In the genomic region with DNA sequence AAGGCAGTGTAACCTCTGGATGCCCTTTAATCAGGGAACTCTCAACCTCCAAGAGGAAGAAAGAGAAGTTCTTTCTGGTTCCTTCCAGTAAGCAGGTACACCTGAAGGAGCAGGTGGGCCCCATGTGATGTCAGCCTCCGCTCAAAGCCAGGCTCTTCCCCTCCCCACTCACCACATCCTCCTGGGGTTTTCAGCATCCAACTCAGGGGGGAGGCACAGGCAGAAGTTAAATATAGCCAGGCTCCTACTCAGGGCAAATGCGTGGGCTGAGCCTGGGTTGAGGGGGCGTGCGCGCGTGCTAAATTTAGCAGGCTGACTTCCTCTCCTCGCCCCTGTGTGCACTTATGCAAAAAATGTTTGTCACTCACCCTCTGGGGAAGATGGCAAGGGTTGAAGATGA, we compare ENCODE assay signal across 11 mouse cellular contexts.
DNase-seq lines count a peak whose midpoint lies in the region; ATAC-seq and TF ChIP-seq lines count a peak whose summit lies in the region.
"Had no signal": no experiment of that assay in that cellular context is flagged by ENCODE, and none has a peak within 500 bp of the region (broad histone marks: within the 10 kb centered on the region; RNA-seq: fewer than 3 reads in every experiment).

No protein-coding gene starts in this region.

- in situ Hi-C loops in CH12.LX (cut with MboI; ENCODE audit: low pct_ligation_motif_present, low pct_unique_long_range_greater_than_20kb, low sequenced_read_pairs) = loop anchor here (5.0 kb wide), 1 partner anchor 37 kb away; no protein-coding TSS in a partner anchor

- ATAC-seq in hematopoietic stem cell, adult 5-6 weeks (replicated peaks in 1 of 2; ENCODE audit: insufficient read depth in 1 of 2, low FRiP score in 2 of 2, low TSS enrichment in 1 of 2, low read depth in 1 of 2, poor library complexity in 2 of 2, severe bottlenecking in 2 of 2) = peak; percentile 82 to 89
- ATAC-seq in forebrain, embryonic 12.5 days (ENCODE audit: low FRiP score) = no peak
- no peak for ATAC-seq in forebrain, embryonic 14.5 days
- ATAC-seq: midbrain, embryonic 15.5 days had no signal

- no peak for TF ChIP-seq CTCF in heart, adult 2 months (IDR thresholded peaks at IDR 0.05)
- no peak for TF ChIP-seq CTCF in CH12.LX (conservative IDR thresholded peaks at IDR 0.05 in 1 of 2, IDR thresholded peaks at IDR 0.05 in 1 of 2; ENCODE audit: low read depth in 2 of 2, low read length in 2 of 2)

- dilution Hi-C loops in CH12.LX (cut with MboI; ENCODE audit: extremely low pct_ligation_motif_present, extremely low pct_unique_long_range_greater_than_20kb, low sequenced_read_pairs) = no loop called here

- intact Hi-C loops in heart, adult 2 months (cut with DNase I) = no loop called here
- intact Hi-C loops in heart, postnatal 25 days (cut with DNase I) = no loop called here

- peak; percentile 50 to 76 for DNase-seq in heart, adult 2 months
- DNase-seq in heart, postnatal 25 days (ENCODE audit: low spot score) = no peak
- peak; percentile 98 for DNase-seq in CH12.LX (ENCODE audit: extremely low read depth)
- DNase-seq in spleen, postnatal 4 days (ENCODE audit: low spot score in 2 of 2) = peak; percentile 64 to 74
- no peak for DNase-seq in adrenal gland, adult 8-10 months
- no peak for DNase-seq in forebrain, embryonic 14.5 days (ENCODE audit: low spot score)
- DNase-seq: embryo, embryonic 11 days had no signal

- no peak overlapping the region for H3K4me3 ChIP-seq in heart, adult 2 months
- no peak overlapping the region for H3K4me3 ChIP-seq in CH12.LX (replicated peaks in 1 of 3; ENCODE audit: low read depth in 2 of 3, low read length in 2 of 3, poor library complexity in 1 of 3)
- H3K4me3 ChIP-seq in forebrain, embryonic 12.5 days (replicated peaks) = no peak overlapping the region
- H3K4me3 ChIP-seq in forebrain, embryonic 14.5 days (ENCODE audit: low read depth, low read length) = no peak overlapping the region
- H3K4me3 ChIP-seq: hindbrain, embryonic 15.5 days; midbrain, embryonic 15.5 days had no signal

- TF ChIP-seq EP300 in heart, adult 2 months (IDR thresholded peaks at IDR 0.05; ENCODE audit: insufficient read depth, low read depth, low read length) = 0 out of 2 replicates have a peak, but pooled peaks have one; percentile 3
- peak; percentile 93 for TF ChIP-seq EP300 in CH12.LX (IDR thresholded peaks at IDR 0.05; ENCODE audit: low read length)

- 13% methylated on average over 7 of the region's 7 CpGs for WGBS in heart, adult 2 months
- 91% methylated on average over 7 of the region's 7 CpGs for WGBS in forebrain, embryonic 12.5 days
- 86% methylated on average over 7 of the region's 7 CpGs for WGBS in forebrain, embryonic 14.5 days

- no peaks in the 10 kb centered on the region for H3K9me3 ChIP-seq in CH12.LX (replicated peaks; ENCODE audit: low read length)
- no peaks in the 10 kb centered on the region for H3K9me3 ChIP-seq in forebrain, embryonic 12.5 days
- no peaks in the 10 kb centered on the region for H3K9me3 ChIP-seq in forebrain, embryonic 14.5 days (replicated peaks; ENCODE audit: control insufficient read depth, low read length)
- H3K9me3 ChIP-seq: hindbrain, embryonic 15.5 days; midbrain, embryonic 15.5 days had no signal

- H3K36me3 ChIP-seq in heart, adult 2 months (ENCODE audit: control insufficient read depth, insufficient read depth, low read length) = no peaks in the 10 kb centered on the region
- H3K36me3 ChIP-seq in CH12.LX (replicated peaks in 1 of 2; ENCODE audit: control insufficient read depth in 1 of 2, insufficient read depth in 1 of 2, low read length in 1 of 2) = no peaks in the 10 kb centered on the region
- H3K36me3 ChIP-seq in forebrain, embryonic 12.5 days (replicated peaks) = no peaks in the 10 kb centered on the region
- no peaks in the 10 kb centered on the region for H3K36me3 ChIP-seq in forebrain, embryonic 14.5 days (ENCODE audit: control insufficient read depth, insufficient read depth, low read length)
- H3K36me3 ChIP-seq: hindbrain, embryonic 15.5 days; midbrain, embryonic 15.5 days had no signal

- no peak; the same call in 1 of the 2 replicates for TF ChIP-seq RAD21 in CH12.LX (IDR thresholded peaks at IDR 0.05; ENCODE audit: low read depth, low read length)

- H3K9ac ChIP-seq in heart, adult 2 months (ENCODE audit: low read depth, low read length) = no peak overlapping the region
- no peak overlapping the region for H3K9ac ChIP-seq in CH12.LX (ENCODE audit: insufficient read depth, low read depth)
- H3K9ac ChIP-seq in forebrain, embryonic 12.5 days = no peak overlapping the region
- no peak overlapping the region for H3K9ac ChIP-seq in forebrain, embryonic 14.5 days (ENCODE audit: low read length)
- H3K9ac ChIP-seq: hindbrain, embryonic 15.5 days; midbrain, embryonic 15.5 days had no signal

- H3K4me2 ChIP-seq in CH12.LX (ENCODE audit: insufficient read depth, low read depth, poor library complexity, severe bottlenecking) = peak overlapping the region; percentile 14; the same call in 1 of the 2 replicates
- no peak overlapping the region for H3K4me2 ChIP-seq in forebrain, embryonic 12.5 days
- no peak overlapping the region for H3K4me2 ChIP-seq in forebrain, embryonic 14.5 days (ENCODE audit: low read length)
- H3K4me2 ChIP-seq: hindbrain, embryonic 15.5 days; midbrain, embryonic 15.5 days had no signal

- H3K4me1 ChIP-seq in heart, adult 2 months (ENCODE audit: control insufficient read depth, insufficient read depth, low read length) = peaks cover 11% of the 10 kb centered on the region
- H3K4me1 ChIP-seq in CH12.LX (ENCODE audit: control insufficient read depth in 1 of 2, insufficient read depth in 2 of 2) = peaks cover 72 to 85% of the 10 kb centered on the region in 2 experiments
- no peaks in the 10 kb centered on the region for H3K4me1 ChIP-seq in forebrain, embryonic 12.5 days
- H3K4me1 ChIP-seq in forebrain, embryonic 14.5 days (ENCODE audit: control insufficient read depth, insufficient read depth, low read length) = no peaks in the 10 kb centered on the region
- H3K4me1 ChIP-seq: midbrain, embryonic 15.5 days had no signal

- H3K27ac ChIP-seq in heart, adult 2 months = peak overlapping the region; percentile 29
- H3K27ac ChIP-seq in CH12.LX (ENCODE audit: insufficient read depth, low read depth) = peak overlapping the region; percentile 93
- H3K27ac ChIP-seq in forebrain, embryonic 12.5 days = no peak overlapping the region
- H3K27ac ChIP-seq in forebrain, embryonic 14.5 days (ENCODE audit: low read depth, low read length) = no peak overlapping the region
- H3K27ac ChIP-seq: hindbrain, embryonic 15.5 days; midbrain, embryonic 15.5 days had no signal

- no peaks in the 10 kb centered on the region for H3K27me3 ChIP-seq in heart, adult 2 months (ENCODE audit: control insufficient read depth, insufficient read depth, low read length)
- H3K27me3 ChIP-seq in CH12.LX (replicated peaks) = no peaks in the 10 kb centered on the region
- H3K27me3 ChIP-seq in forebrain, embryonic 12.5 days = no peaks in the 10 kb centered on the region
- no peaks in the 10 kb centered on the region for H3K27me3 ChIP-seq in forebrain, embryonic 14.5 days (replicated peaks; ENCODE audit: control insufficient read depth, insufficient read depth, low read length)
- H3K27me3 ChIP-seq: hindbrain, embryonic 15.5 days; midbrain, embryonic 15.5 days had no signal

- H3K79me2 ChIP-seq in heart, adult 2 months (replicated peaks; ENCODE audit: control insufficient read depth, insufficient read depth, low read length) = no peaks in the 10 kb centered on the region
- no peaks in the 10 kb centered on the region for H3K79me2 ChIP-seq in CH12.LX (replicated peaks; ENCODE audit: control insufficient read depth, extremely low read depth, insufficient read depth, poor library complexity, severe bottlenecking)

- TF ChIP-seq POLR2A in heart, adult 2 months (IDR thresholded peaks at IDR 0.05; ENCODE audit: insufficient read depth, low read depth, low read length) = no peak
- no peak; the same call in 1 of the 2 replicates for TF ChIP-seq POLR2A in CH12.LX (IDR thresholded peaks at IDR 0.05; ENCODE audit: low read depth, low read length)

TF ChIP-seq in CH12.LX, 34 proteins besides CTCF, POLR2A, EP300 and RAD21 (continues in another document):
- peak; percentile 60 for TF ChIP-seq JUN (IDR thresholded peaks at IDR 0.05; ENCODE audit: insufficient read depth, low read depth, low read length)
- peak; percentile 42 for TF ChIP-seq SMC3 (IDR thresholded peaks at IDR 0.05; ENCODE audit: low read depth, low read length)
- peak; percentile 91 for TF ChIP-seq CHD2 (IDR thresholded peaks at IDR 0.05; ENCODE audit: low read length)
- TF ChIP-seq RCOR1 (conservative IDR thresholded peaks at IDR 0.05; ENCODE audit: low read depth, low read length) = peak; percentile 51
- peak; percentile 59; the same call in 1 of the 2 replicates for TF ChIP-seq JUND (conservative IDR thresholded peaks at IDR 0.05; ENCODE audit: low read depth, low read length)
- peak; percentile 99 for TF ChIP-seq TCF12 (IDR thresholded peaks at IDR 0.05; ENCODE audit: low read depth, low read length)
- no peak for TF ChIP-seq CHD1 (IDR thresholded peaks at IDR 0.05; ENCODE audit: low read depth, low read length)
- peak; percentile 85 for TF ChIP-seq IRF4 (IDR thresholded peaks at IDR 0.05; ENCODE audit: low read depth, low read length)
- TF ChIP-seq GABPA (IDR thresholded peaks at IDR 0.05; ENCODE audit: insufficient replicate concordance, low read depth, low read length) = no peak
- TF ChIP-seq ETS1 (conservative IDR thresholded peaks at IDR 0.05; ENCODE audit: low read depth, low read length) = peak; percentile 97
- TF ChIP-seq MAFK (IDR thresholded peaks at IDR 0.05; ENCODE audit: insufficient replicate concordance, low read length) = peak; percentile 36; the same call in 1 of the 2 replicates
- peak; percentile 64 for TF ChIP-seq MXI1 (IDR thresholded peaks at IDR 0.05; ENCODE audit: low read depth, low read length)
- peak; percentile 62 for TF ChIP-seq NRF1 (IDR thresholded peaks at IDR 0.05; ENCODE audit: low read depth, low read length)
- TF ChIP-seq ZKSCAN1 (IDR thresholded peaks at IDR 0.05; ENCODE audit: borderline replicate concordance, low read depth, low read length) = no peak
- peak; percentile 42; the same call in 1 of the 2 replicates for TF ChIP-seq ELF1 (IDR thresholded peaks at IDR 0.05; ENCODE audit: low read depth, low read length)
- TF ChIP-seq MEF2A (IDR thresholded peaks at IDR 0.05; ENCODE audit: borderline replicate concordance, low read depth, low read length) = peak; percentile 100
- no peak for TF ChIP-seq ZNF384 (IDR thresholded peaks at IDR 0.05; ENCODE audit: low read depth, low read length)
- TF ChIP-seq BHLHE40 (IDR thresholded peaks at IDR 0.05; ENCODE audit: low read depth, low read length) = peak; percentile 97
- TF ChIP-seq MAZ (IDR thresholded peaks at IDR 0.05; ENCODE audit: low read depth, low read length) = peak; percentile 92
- peak; percentile 49 for TF ChIP-seq MAX (IDR thresholded peaks at IDR 0.05; ENCODE audit: low read length)
- TF ChIP-seq USF1 (IDR thresholded peaks at IDR 0.05; ENCODE audit: low read depth, low read length) = peak; percentile 18; the same call in 1 of the 2 replicates
- no peak; the same call in none of the 2 replicates for TF ChIP-seq MYC (IDR thresholded peaks at IDR 0.05; ENCODE audit: low read depth, low read length)

Comparison
In these comparisons a context has a peak if more than half of its experiments do, and no peak if none do; other contexts are left out.
1. DNase-seq: peak in heart, adult 2 months (2 of 2), CH12.LX (single experiment) and spleen, postnatal 4 days (2 of 2); none in heart, postnatal 25 days (single experiment), adrenal gland, adult 8-10 months (single experiment) and forebrain, embryonic 14.5 days (single experiment).
2. H3K27ac ChIP-seq: peak in heart, adult 2 months (single experiment) and CH12.LX (single experiment); none in forebrain, embryonic 12.5 days (single experiment) and forebrain, embryonic 14.5 days (single experiment).
3. ATAC-seq: peak in hematopoietic stem cell, adult 5-6 weeks (2 of 2); none in forebrain, embryonic 12.5 days (single experiment) and forebrain, embryonic 14.5 days (single experiment).